Mouse (Mus musculus) heart, embryonic 12.5 days (tissue): ENCODE data around the gene Cdk18. TPM values are rescaled to one million over a fixed set of nuclear protein-coding genes. Genes with fewer than 3 reads are reported as not detected.

Source experiments
- ATAC-seq: fragments of 200-750 bp; cut with Nextera tagmentation; 2 replicates; pipeline ENCODE4 v1.8.0; 2017; ENCODE audit warnings: moderate TSS enrichment, moderate library complexity; ENCODE audit not compliant: insufficient number of reproducible peaks, low FRiP score
- H3K27ac ChIP-seq: fragments of 300-500 bp; sonication (generic); 2 replicates; pipeline ENCODE4 v1.5.1; 2016; ENCODE audit warnings: mild to moderate bottlenecking, moderate library complexity; ENCODE audit not compliant: poor library complexity, severe bottlenecking
- H3K27me3 ChIP-seq: fragments of 300-500 bp; sonication (generic); replicated peaks from 2 replicates; pipeline ENCODE4 v1.6.1; 2016; ENCODE audit warnings: mild to moderate bottlenecking, moderate library complexity
- H3K36me3 ChIP-seq: fragments of 300-500 bp; sonication (generic); 2 replicates; pipeline ENCODE4 v1.6.1; 2016; ENCODE audit warnings: mild to moderate bottlenecking, moderate library complexity
- H3K4me1 ChIP-seq: fragments of 300-500 bp; sonication (generic); replicated peaks from 2 replicates; pipeline ENCODE4 v1.6.1; 2016; ENCODE audit warnings: mild to moderate bottlenecking
- H3K4me2 ChIP-seq: fragments of 300-500 bp; sonication (generic); 2 replicates; pipeline ENCODE4 v1.6.1; 2016; ENCODE audit warnings: mild to moderate bottlenecking, moderate library complexity
- H3K4me3 ChIP-seq: fragments of 300-500 bp; sonication (generic); 2 replicates; pipeline ENCODE4 v1.5.1; 2016; ENCODE audit warnings: mild to moderate bottlenecking
- H3K9ac ChIP-seq: fragments of 300-500 bp; sonication (generic); 2 replicates; pipeline ENCODE4 v1.6.1; 2016; ENCODE audit warnings: mild to moderate bottlenecking, moderate library complexity
- H3K9me3 ChIP-seq: fragments of 300-500 bp; sonication (generic); replicated peaks from 2 replicates; pipeline ENCODE4 v1.6.1; 2016; ENCODE audit warnings: mild to moderate bottlenecking, moderate library complexity
- WGBS: fragments of 180-500 bp; shearing (Covaris S2); methylation state at CpG from one replicate; pipeline ENCODE4 v1.1.7; 2016; 5-methylcytosine and 5-hydroxymethylcytosine counted together
- polyA plus RNA-seq: library from polyadenylated mRNA; unstranded; fragments of >200 nt; fragmentation: Nextera tagmentation; extraction: Ambion mirVana; gene quantifications from 2 replicates; pipeline ENCODE4 v1.2.1, GENCODE M21; 2016

The Cdk18 gene
- polyA plus RNA-seq, 1 experiment from 2014 or later, result 3.7 TPM

GRCm38 (mm10) chr1:132145973-132146685, 6.6 kb upstream of the Cdk18 start:
- no peak for ATAC-seq
- Histone ChIP-seq H3K4me3 (no peak overlapping the region), H3K4me2 (no peak overlapping the region), H3K36me3 (no peaks in the 10 kb centered on the region), H3K9me3 (no peaks in the 10 kb centered on the region), H3K4me1 (peaks cover 20% of the 10 kb centered on the region), H3K9ac (no peak overlapping the region), H3K27ac (no peak overlapping the region), H3K27me3 (no peaks in the 10 kb centered on the region)
- WGBS, result 78% methylated on average over 8 of the region's 8 CpGs

GRCm38 (mm10) chr1:132144837-132145236, 5.4 kb upstream of the Cdk18 start:
- ATAC-seq, result no peak
- WGBS, result 75% methylated on average over 3 of the region's 3 CpGs
- H3K27me3 ChIP-seq, result no peaks in the 10 kb centered on the region

GRCm38 (mm10) chr1:132144223-132144622, 4.7 kb upstream of the Cdk18 start:
- H3K27me3 ChIP-seq, result no peaks in the 10 kb centered on the region
- ATAC-seq, result no peak
- no peak overlapping the region for H3K4me2 ChIP-seq
- H3K4me3 ChIP-seq, result no peak overlapping the region
- 56% methylated on average over 2 of the region's 2 CpGs for WGBS
- H3K9me3 ChIP-seq, result no peaks in the 10 kb centered on the region
- H3K9ac ChIP-seq, result no peak overlapping the region
- peaks cover 11% of the 10 kb centered on the region for H3K4me1 ChIP-seq
- H3K36me3 ChIP-seq, result no peaks in the 10 kb centered on the region
- no peak overlapping the region for H3K27ac ChIP-seq

More at GRCm38 (mm10) chr1:132144837-132145236, 5.4 kb upstream of the Cdk18 start:
- no peak overlapping the region for H3K4me2 ChIP-seq
- H3K27ac ChIP-seq, result no peak overlapping the region
- no peak overlapping the region for H3K4me3 ChIP-seq
- no peaks in the 10 kb centered on the region for H3K9me3 ChIP-seq
- H3K36me3 ChIP-seq, result no peaks in the 10 kb centered on the region
- peaks cover 9% of the 10 kb centered on the region for H3K4me1 ChIP-seq
- no peak overlapping the region for H3K9ac ChIP-seq

- Histone ChIP-seq H3K4me3 (no peak overlapping the region), H3K27me3 (no peaks in the 10 kb centered on the region), H3K36me3 (no peaks in the 10 kb centered on the region), H3K9me3 (no peaks in the 10 kb centered on the region), H3K27ac (no peak overlapping the region), H3K4me2 (no peak overlapping the region), H3K4me1 (peaks cover 12% of the 10 kb centered on the region), H3K9ac (no peak overlapping the region)
- ATAC-seq, result no peak
- WGBS, result 66% methylated on average over 4 of the region's 4 CpGs
Measured at GRCm38 (mm10) chr1:132143730-132144129, 4.2 kb upstream of the Cdk18 start.

GRCm38 (mm10) chr1:132143079-132143478, 3.6 kb upstream of the Cdk18 start:
- H3K36me3 ChIP-seq, result no peaks in the 10 kb centered on the region
- H3K27ac ChIP-seq, result no peak overlapping the region
- H3K4me2 ChIP-seq, result no peak overlapping the region
- ATAC-seq, result no peak
- WGBS, result 50% methylated on average over 5 of the region's 5 CpGs
- no peak overlapping the region for H3K9ac ChIP-seq
- no peaks in the 10 kb centered on the region for H3K9me3 ChIP-seq
- H3K4me1 ChIP-seq, result peaks cover 19% of the 10 kb centered on the region
- H3K4me3 ChIP-seq, result no peak overlapping the region
- H3K27me3 ChIP-seq, result no peaks in the 10 kb centered on the region

- WGBS, result 67% methylated on average over 13 of the region's 13 CpGs
- Histone ChIP-seq H3K27me3 (no peaks in the 10 kb centered on the region), H3K27ac (no peak overlapping the region), H3K4me1 (peaks cover 24% of the 10 kb centered on the region), H3K4me2 (no peak overlapping the region), H3K36me3 (no peaks in the 10 kb centered on the region), H3K9me3 (no peaks in the 10 kb centered on the region), H3K4me3 (no peak overlapping the region), H3K9ac (no peak overlapping the region)
- no peak for ATAC-seq
Measured at GRCm38 (mm10) chr1:132141753-132142152, 2.3 kb upstream of the Cdk18 start.

GRCm38 (mm10) chr1:132141166-132141565, 1.7 kb upstream of the Cdk18 start:
- 77% methylated on average over 2 of the region's 2 CpGs for whole genome bisulfite sequencing
- no peak overlapping the region for H3K27ac ChIP-seq

GRCm38 (mm10) chr1:132140574-132140973, 1.1 kb upstream of the Cdk18 start:
- no peak overlapping the region for H3K4me3 ChIP-seq
- no peak overlapping the region for H3K4me2 ChIP-seq
- H3K36me3 ChIP-seq, result no peaks in the 10 kb centered on the region
- H3K9me3 ChIP-seq, result no peaks in the 10 kb centered on the region
- 52% methylated on average over 4 of the region's 4 CpGs for WGBS
- no peak for ATAC-seq
- H3K9ac ChIP-seq, result no peak overlapping the region
- no peak overlapping the region for H3K27ac ChIP-seq
- H3K27me3 ChIP-seq, result no peaks in the 10 kb centered on the region
- peaks cover 28% of the 10 kb centered on the region for H3K4me1 ChIP-seq

More at GRCm38 (mm10) chr1:132141166-132141565, 1.7 kb upstream of the Cdk18 start:
- Histone ChIP-seq H3K36me3 (no peaks in the 10 kb centered on the region), H3K4me2 (no peak overlapping the region), H3K4me3 (no peak overlapping the region), H3K9me3 (no peaks in the 10 kb centered on the region), H3K9ac (no peak overlapping the region), H3K27me3 (no peaks in the 10 kb centered on the region), H3K4me1 (peaks cover 24% of the 10 kb centered on the region)
- ATAC-seq, result no peak

GRCm38 (mm10) chr1:132140171-132140570, 687 bp upstream of the Cdk18 start:
- no peak overlapping the region for H3K27ac ChIP-seq
- H3K4me1 ChIP-seq, result peaks cover 32% of the 10 kb centered on the region
- no peaks in the 10 kb centered on the region for H3K9me3 ChIP-seq
- H3K4me3 ChIP-seq, result no peak overlapping the region
- ATAC-seq, result no peak
- H3K36me3 ChIP-seq, result no peaks in the 10 kb centered on the region
- no peak overlapping the region for H3K9ac ChIP-seq
- H3K27me3 ChIP-seq, result no peaks in the 10 kb centered on the region
- H3K4me2 ChIP-seq, result peak overlapping the region; percentile 98
- WGBS, result 58% methylated on average over 10 of the region's 10 CpGs

- H3K4me1 ChIP-seq, result peaks cover 41% of the 10 kb centered on the region
- WGBS, result 6% methylated on average over 35 of the region's 35 CpGs
Measured at GRCm38 (mm10) chr1:132138576-132139415, 688 bp downstream of the Cdk18 start.

GRCm38 (mm10) chr1:132137935-132138575, 1.4 kb downstream of the Cdk18 start:
- H3K4me2 ChIP-seq, result peak overlapping the region; percentile 98
- no peak overlapping the region for H3K27ac ChIP-seq
- no peaks in the 10 kb centered on the region for H3K27me3 ChIP-seq
- H3K4me1 ChIP-seq, result peaks cover 46% of the 10 kb centered on the region
- H3K4me3 ChIP-seq, result peak overlapping the region; percentile 76; the same call in 1 of the 2 replicates
- no peaks in the 10 kb centered on the region for H3K9me3 ChIP-seq
- WGBS, result 55% methylated on average over 9 of the region's 9 CpGs
- H3K9ac ChIP-seq, result no peak overlapping the region
- no peaks in the 10 kb centered on the region for H3K36me3 ChIP-seq
- ATAC-seq, result no peak

More at GRCm38 (mm10) chr1:132138576-132139415, 688 bp downstream of the Cdk18 start:
- no peak overlapping the region for H3K27ac ChIP-seq
- ATAC-seq, result 0 out of 2 replicates have a peak, but pooled peaks have one; percentile 3
- no peaks in the 10 kb centered on the region for H3K27me3 ChIP-seq
- H3K9me3 ChIP-seq, result no peaks in the 10 kb centered on the region
- peak overlapping the region; percentile 81 for H3K9ac ChIP-seq
- H3K36me3 ChIP-seq, result no peaks in the 10 kb centered on the region
- peak overlapping the region; percentile 76 for H3K4me3 ChIP-seq
- H3K4me2 ChIP-seq, result peak overlapping the region; percentile 98
